Mouse (Mus musculus) liver (tissue): ENCODE results near the gene Defb13.
"Not testable (repeated sequence)": the region's sequence is repeated elsewhere in the genome, so short reads cannot be mapped to it uniquely, and the experiment has no call there.

ENCODE experiments used
- DNase-seq: peaks from one replicate; pipeline ENCODE4 v3.0.0-alpha.2; 2020; ENCODE audit warnings: mixed read lengths

Defb13 gene

DNA sequence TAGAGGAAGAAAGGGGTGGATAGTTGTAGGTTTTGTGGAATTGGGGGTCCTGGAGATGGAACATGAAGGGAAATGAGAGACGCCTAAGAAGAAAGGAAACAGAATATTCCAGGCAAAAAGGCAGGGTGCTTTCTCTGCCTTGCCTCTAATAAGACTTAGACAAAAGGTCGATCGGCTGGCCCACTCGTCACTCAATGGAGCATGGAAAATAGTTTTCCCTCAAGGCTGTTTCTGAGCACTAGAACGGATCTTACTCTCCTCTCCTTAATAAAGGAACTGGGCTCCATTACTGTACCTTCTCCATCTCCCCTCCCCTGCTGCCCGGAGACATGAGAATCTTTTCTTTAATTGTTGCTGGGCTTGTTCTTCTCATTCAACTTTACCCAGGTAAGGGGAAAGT lies at the start of gene Defb13:
Defb13 (plus strand) TSS at position 301 of the 400 bp plus-strand sequence.
- no peak for DNase-seq

- DNase-seq: not testable (repeated sequence)
These were observed 40.3 kb upstream of the Defb13 start, which contains the start of gene Defb11 for GRCm38 (mm10) chr8:21906290-21906689. Defb11 (minus strand) TSS chr8:21906412.

DNA sequence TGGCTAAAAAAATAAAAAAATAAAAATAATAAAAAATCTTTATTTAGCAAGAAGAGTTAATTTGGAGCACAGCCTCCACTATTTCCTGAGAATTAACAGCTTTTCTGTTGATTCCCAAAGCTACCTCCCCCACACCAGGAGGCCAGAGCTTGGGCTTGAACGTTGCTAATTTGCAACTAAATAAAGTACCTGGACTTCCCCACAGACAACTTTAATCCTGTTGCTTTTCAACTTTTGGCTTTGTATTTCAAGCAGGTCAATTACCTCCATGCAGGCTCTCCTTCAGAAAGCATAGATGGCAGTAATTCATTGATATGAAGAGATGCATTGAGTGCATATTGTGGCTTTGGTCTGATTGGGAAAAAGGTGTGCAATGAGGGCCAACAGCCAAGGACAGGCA lies 34.6 kb upstream of the Defb13 start:
- no peak for DNase-seq

DNA sequence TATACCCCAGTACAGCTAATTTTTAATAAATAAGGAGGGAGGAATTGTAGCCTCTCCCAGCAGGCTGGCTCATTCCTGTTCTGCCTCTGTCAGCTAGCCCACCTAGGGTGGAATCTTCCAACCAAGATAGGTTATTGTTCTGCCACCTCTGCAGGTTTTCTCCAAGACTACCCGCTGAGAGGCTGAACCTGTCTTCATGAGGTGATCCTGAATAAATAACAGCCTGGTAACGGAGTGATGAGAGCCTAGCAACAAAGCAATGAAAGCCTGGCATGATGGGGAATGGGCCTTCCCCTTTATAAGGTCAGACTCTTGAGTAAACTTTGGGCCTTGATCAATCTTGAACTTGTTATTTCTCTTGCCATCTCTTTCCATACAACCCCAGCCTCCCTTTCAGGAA lies 34.0 kb upstream of the Defb13 start:
- DNase-seq: no peak

DNA sequence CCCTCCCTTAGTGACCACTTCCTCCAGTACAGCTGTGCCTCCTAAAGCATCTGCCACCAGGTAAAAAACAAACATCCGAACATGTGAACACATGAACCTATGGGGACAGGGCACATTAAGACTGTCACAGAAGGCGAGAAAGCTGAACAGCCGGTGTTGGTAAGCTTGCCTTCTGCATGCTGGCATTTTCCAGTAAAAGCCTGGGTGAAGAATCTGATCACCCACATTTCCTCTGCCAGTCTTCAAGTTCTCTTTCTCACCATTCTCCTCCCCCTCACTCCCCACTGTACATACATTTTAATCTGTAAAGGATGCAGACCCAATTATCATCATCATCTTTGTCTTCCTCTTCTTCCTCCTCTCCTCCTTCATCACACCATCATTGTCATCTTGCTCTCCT lies 30.9 kb upstream of the Defb13 start:
- no peak for DNase-seq

DNA sequence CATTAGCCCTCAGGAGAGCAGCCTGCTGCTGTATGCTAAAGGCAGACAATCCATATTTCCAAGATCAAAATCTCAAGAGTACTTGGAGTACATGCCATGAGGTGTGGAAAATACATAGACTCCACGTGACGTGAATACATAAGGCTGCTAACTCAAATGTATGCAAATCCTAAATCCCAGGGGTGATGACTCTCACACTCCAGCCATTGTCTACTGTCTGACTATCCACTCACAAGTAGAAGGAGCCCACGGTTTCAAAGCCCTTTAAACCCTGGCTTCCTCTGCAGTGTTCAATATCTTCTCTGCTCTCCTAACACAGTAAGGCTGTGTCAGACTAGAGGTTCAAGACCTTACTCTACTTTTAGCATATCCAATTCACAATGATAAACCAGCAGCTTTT lies 15.8 kb upstream of the Defb13 start:
- not testable (repeated sequence) for DNase-seq

DNA sequence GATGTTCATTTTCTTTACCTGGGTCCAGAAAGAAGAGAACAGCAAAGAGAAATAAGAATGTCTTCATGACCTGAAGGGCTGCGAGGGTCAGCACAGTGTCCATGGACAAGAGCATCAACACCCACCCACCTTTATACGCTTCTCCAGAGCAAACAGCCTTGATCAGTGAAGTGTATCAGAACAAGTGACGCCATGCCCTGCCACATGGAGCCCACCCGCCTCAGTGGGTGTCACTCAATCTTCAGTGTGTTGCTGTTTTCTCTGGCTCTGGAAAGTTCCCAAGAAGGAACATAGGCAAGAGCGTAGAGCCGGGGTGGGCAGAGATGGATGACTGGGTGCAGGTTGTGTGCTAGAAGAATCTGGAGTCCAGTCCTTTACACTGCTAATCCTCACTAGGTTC lies 14.0 kb upstream of the Defb13 start, which contains the start of gene Defb15:
Defb15 (minus strand) TSS at position 101 of the 400 bp plus-strand sequence.
- DNase-seq: no peak

DNA sequence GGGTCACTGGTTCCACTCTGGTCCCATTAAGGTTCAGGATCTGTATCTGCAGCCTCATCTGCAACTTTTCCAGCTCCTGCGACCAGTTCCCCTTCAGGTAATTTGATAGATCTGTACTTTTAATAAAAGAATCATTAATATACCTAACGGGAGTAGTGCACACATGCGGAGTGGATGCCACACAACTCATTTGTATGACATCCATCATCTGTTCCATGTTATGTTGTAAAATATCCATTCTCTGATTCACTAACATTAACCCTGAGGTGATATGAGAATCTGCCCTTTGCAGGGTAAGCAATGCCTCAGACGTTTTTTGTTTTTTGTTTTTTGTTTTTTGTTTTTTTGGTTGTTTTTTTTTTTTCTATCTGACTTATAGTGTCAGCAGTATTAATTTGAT lies 8.5 kb upstream of the Defb13 start, which contains the start of gene Defb35:
Defb35 (plus strand) TSS at position 301 of the 400 bp plus-strand sequence.
- DNase-seq: not testable (repeated sequence)

- no peak for DNase-seq
These were observed 902 bp downstream of the Defb13 start for GRCm38 (mm10) chr8:21947311-21948017.

DNA sequence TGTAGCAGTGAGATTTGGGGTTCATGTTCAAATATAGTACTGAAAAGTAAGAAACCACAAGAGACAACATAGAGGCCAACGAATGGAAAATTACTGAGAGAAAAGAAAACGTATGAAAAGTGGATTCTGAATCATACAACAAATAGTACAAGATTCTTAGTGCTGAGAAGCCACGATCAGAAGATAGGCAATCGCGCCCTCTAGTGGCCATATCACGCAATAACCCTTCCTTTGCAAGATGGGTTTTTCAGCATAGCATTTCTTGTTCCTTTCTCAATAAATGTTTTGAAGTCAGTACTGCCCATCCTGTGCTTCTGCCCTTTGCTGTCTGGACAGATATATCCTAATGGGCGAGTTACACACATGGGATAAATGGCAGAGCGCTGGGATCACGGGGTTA lies 8.8 kb downstream of the Defb13 start:
- peak; percentile 41 for DNase-seq

GRCm38 (mm10) chr8:21956336-21956735 lies 9.8 kb downstream of the Defb13 start:
- DNase-seq: no peak

- DNase-seq: no peak
These were observed 11.9 kb downstream of the Defb13 start, which contains the start of gene Fam90a1a for GRCm38 (mm10) chr8:21958414-21958813. Fam90a1a (plus strand) TSS chr8:21958714.

DNA sequence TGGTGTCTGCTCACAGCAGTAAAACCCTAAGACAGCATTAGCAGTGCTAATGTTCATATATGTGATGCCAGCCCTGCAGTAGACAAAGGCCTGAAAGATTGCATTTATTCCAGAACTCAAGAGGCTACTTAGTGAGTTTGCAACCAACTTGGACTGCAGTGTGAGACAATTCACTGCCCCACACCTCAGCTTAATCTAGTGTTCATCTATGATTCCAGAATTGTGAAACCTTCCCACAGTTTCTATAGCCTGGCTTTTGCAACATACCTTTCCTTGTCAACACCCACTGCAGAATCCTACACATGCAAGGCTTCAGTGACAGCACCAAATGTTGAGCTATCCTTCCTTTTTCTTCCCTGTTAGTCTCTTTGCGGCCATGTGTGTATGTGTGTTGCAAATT lies 20.1 kb downstream of the Defb13 start:
- DNase-seq: no peak

GRCm38 (mm10) chr8:21969475-21969874 lies 22.9 kb downstream of the Defb13 start, which contains the start of gene Ccdc70:
Ccdc70 (plus strand) TSS chr8:21969775.
- no peak for DNase-seq

- no peak for DNase-seq
These were observed 31.6 kb downstream of the Defb13 start for GRCm38 (mm10) chr8:21978193-21978592.

- no peak for DNase-seq
These were observed 35.2 kb downstream of the Defb13 start for GRCm38 (mm10) chr8:21981664-21982337.

- DNase-seq: no peak
These were observed 45.6 kb downstream of the Defb13 start for GRCm38 (mm10) chr8:21992184-21992583.

DNA sequence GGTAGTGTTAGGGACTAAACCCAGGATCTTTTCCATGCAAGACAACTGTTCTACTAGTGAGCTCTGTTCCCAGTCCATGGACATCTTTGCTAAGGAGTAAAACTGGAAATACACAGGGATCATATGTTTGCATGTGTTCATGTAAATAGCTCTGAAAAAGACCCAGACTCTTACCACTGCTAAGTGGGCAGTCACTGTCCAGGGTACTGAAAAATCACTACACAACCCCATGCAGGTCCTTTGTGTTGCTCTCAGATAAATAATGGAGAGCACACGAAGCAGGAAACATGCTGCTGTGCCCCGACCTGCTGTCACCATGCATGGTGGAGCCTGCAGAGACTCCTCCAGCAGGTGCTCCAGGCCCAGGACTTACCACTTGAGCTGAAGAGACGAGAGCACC lies 48.6 kb downstream of the Defb13 start:
- DNase-seq: no peak
